ENCODE assay signal across 8 mouse cellular contexts in the genomic region with DNA sequence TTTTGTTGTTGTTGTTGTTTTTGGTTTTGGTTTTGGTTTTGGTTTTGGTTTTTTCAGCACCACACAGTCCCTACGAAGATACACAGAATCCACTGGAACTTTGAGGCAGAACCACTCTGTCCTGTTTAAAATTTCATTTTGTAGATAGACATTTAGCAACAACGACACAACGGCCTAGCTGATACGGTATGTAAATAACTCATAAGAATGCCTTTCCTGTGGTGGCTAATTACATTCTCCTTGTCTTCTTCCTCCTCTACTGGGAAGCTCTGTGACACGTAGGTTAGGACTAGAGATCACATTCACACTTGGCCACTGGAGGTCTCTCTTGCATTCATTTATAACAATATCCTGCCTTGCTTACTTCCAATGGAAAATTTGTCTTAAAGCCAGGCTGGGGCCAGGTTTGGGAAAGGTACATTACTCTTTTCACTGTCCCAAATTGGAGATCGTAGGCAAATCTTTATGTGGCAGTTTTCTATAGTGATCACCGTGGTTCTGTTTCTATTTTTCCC. TPM values are rescaled to one million over a fixed set of nuclear protein-coding genes. Genes with fewer than 3 reads are reported as not detected.
DNase-seq lines count a peak whose midpoint lies in the region; ATAC-seq lines count a peak whose summit lies in the region.

No protein-coding gene starts in this region.

- no peaks in the 10 kb centered on the region for H3K36me3 ChIP-seq in megakaryocyte, embryonic 14.5 days (replicated peaks; ENCODE audit: low read length)

- H3K27me3 ChIP-seq in megakaryocyte, embryonic 14.5 days (replicated peaks): peaks cover 3% of the 10 kb centered on the region

- DNase-seq in adrenal gland, postnatal 36 days: peak; percentile 1 to 22
- DNase-seq in adrenal gland, adult 2 months: no peak
- DNase-seq in cerebellum, postnatal 36 days: peak; percentile 13 to 45
- DNase-seq in layer of hippocampus, adult 9-10 months (ENCODE audit: low spot score): peak; percentile 11
- peak; percentile 37 to 39 for DNase-seq in right cerebral cortex, adult 2 months (ENCODE audit: low spot score in 2 of 2)
- DNase-seq in ovary, postnatal 36 days (ENCODE audit: low spot score): no peak

- ATAC-seq in megakaryocyte, adult 5-6 weeks (ENCODE audit: poor library complexity, severe bottlenecking): no peak

- peak overlapping the region; percentile 81 for H3K4me3 ChIP-seq in megakaryocyte, embryonic 14.5 days (replicated peaks)

- peaks cover 4% of the 10 kb centered on the region; the same call in 1 of the 2 replicates for H3K9me3 ChIP-seq in megakaryocyte, embryonic 14.5 days

- 0 out of 2 replicates have a peak, but pooled peaks cover 3% of the 10 kb centered on the region for H3K4me1 ChIP-seq in megakaryocyte, embryonic 14.5 days

RNA-seq across cellular contexts. Expression of a gene that starts 24.0 kb away (rescaled TPM):
- not detected for total RNA-seq in adrenal gland, postnatal 36 days (2021)
- not detected for total RNA-seq in adrenal gland, adult 2 months (2021)
- polyA plus RNA-seq in adrenal gland, adult 2 months (2012; rRNA removed): not detected in 2 replicates
- not detected in 2 replicates for polyA plus RNA-seq in megakaryocyte, embryonic 14.5 days (2012; ENCODE audit: insufficient read depth, low replicate concordance)
- not detected in 2 replicates for total RNA-seq in megakaryocyte, adult 5-6 weeks (2015)
- not detected in 2 replicates for total RNA-seq in megakaryocyte, adult 5-6 weeks (2017)

Comparison
In these comparisons a context has a peak if more than half of its experiments do, and no peak if none do; other contexts are left out.
1. DNase-seq: peak in adrenal gland, postnatal 36 days (2 of 2), cerebellum, postnatal 36 days (2 of 2), layer of hippocampus, adult 9-10 months (single experiment) and right cerebral cortex, adult 2 months (2 of 2); none in adrenal gland, adult 2 months (single experiment) and ovary, postnatal 36 days (single experiment).